Mouse (Mus musculus) thymus, adult 2 months (tissue): Measurements from ENCODE around the gene Chrm1.
"Not testable (repeated sequence)": the region's sequence is repeated elsewhere in the genome, so short reads cannot be mapped to it uniquely, and the experiment has no call there.

Source experiments
- CTCF ChIP-seq: fragments of 200-500 bp; IDR thresholded peaks from 2 replicates; pipeline ENCODE4 v1.5.1; 2012; ENCODE audit warnings: mild to moderate bottlenecking, control low read depth, low read length, moderate library complexity, borderline replicate concordance; ENCODE audit not compliant: control insufficient read depth, poor library complexity, insufficient read depth; ENCODE audit errors: extremely low read depth
- POLR2A ChIP-seq: fragments of 200-500 bp; IDR thresholded peaks from 2 replicates; pipeline ENCODE4 v1.6.1; 2012; ENCODE audit warnings: mild to moderate bottlenecking, low read length, control low read depth, moderate library complexity; ENCODE audit not compliant: control insufficient read depth, poor library complexity, insufficient read depth; ENCODE audit errors: extremely low read depth

DNA sequence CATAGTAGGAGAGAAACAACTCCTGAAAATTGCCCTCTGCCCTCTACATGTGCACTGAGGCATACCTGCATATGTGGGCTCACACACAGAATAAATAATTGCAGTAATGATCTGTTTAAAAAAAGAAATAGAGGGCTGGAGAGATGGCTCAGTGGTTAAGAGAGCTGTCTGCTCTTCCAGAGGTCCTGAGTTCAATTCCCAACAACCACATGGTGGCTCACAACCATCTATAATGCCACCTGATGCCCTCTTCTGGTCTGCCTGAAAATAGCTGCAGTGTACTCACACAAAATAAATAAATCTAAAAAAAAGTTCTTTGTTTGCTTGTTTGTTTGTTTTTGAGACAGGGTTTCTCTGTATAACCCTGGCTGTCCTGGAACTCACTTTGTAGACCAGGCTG is 55.4 kb downstream of the Chrm1 start:
- TF ChIP-seq POLR2A, CTCF: not testable (repeated sequence)
